Mouse (Mus musculus): ENCODE results near the gene Atf1.
"Not testable (repeated sequence)": the region's sequence is repeated elsewhere in the genome, so short reads cannot be mapped to it uniquely, and the experiment has no call there.

Atf1 gene

GRCm38 (mm10) chr15:100307438-100308096 lies 79.9 kb downstream of the Atf1 start:
- DNase-seq (ENCODE audit: low spot score), result not testable (repeated sequence)
